Mouse (Mus musculus) gastrocnemius, postnatal 36 days (tissue): ENCODE data around the gene Amz1. TPM values are rescaled to one million over a fixed set of nuclear protein-coding genes. Genes with fewer than 3 reads are reported as not detected.

Experiments used
- DNase-seq, 2 experiments: peaks; one replicate each; pipeline ENCODE4 v3.0.0; 2022
- intact Hi-C: fragments of 180-260 bp; cut with DNase I; formaldehyde crosslinking; loops from one replicate; pipeline ENCODE4 v1.15.1; 2025
- total RNA-seq, 2 experiments: library from RNA; stranded (reverse); gene quantifications; 2 replicates each; pipeline ENCODE4 v1.2.3; 2021

The Amz1 gene
- total RNA-seq, 2 experiments from 2014 or later, result 0.22 to 0.38 TPM

GRCm38 (mm10) chr5:140795176-140795575 is 71.2 kb downstream of the Amz1 start:
- intact Hi-C loops, result no loop called here
- no peak for DNase-seq

DNA sequence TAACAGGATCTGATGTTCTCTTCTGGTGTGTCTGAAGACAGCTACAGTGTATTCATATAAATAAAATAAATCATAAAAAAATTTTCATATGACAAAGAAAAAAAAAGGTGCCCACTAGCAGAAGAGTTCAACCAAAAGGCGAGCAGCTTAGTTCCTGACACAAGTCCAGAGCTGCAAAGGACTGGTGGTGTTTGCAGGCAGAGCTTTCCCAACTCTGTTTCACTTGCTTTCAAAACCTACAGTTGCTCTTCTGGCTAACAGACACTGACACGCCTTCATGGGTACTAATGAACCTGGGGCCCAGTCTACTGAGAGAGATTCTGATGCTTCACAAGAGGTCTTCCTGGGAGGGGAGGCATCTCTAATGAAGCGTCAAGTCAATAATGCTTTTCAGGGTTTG is 72.1 kb downstream of the Amz1 start:
- no peak for DNase-seq
- intact Hi-C loops, result no loop called here

- intact Hi-C loops, result no loop called here
- DNase-seq, result peak; percentile 35
Measured at GRCm38 (mm10) chr5:140798158-140798557, 74.2 kb downstream of the Amz1 start.

DNA sequence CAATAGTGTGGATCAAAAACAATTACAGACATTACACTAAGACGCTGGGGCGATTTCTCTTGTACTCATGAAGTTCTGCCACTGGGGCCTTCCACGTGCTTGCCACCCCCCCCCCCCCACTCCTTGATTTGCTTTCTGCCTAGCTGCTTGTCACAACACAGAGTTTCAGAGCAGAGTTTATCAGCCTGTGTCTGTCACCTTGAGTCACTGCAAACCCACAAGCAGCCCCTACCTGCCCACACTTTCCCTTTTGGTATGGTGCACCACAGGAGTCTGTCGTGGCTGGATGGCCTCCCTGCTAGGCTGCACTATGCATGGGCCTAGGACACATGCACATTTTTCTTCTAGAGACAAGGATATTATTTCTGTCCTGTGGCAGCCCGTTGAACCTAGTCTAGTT is 74.8 kb downstream of the Amz1 start:
- no peak for DNase-seq
- intact Hi-C loops, result no loop called here

GRCm38 (mm10) chr5:140799190-140799589 is 75.3 kb downstream of the Amz1 start:
- no peak for DNase-seq
- intact Hi-C loops, result no loop called here

DNA sequence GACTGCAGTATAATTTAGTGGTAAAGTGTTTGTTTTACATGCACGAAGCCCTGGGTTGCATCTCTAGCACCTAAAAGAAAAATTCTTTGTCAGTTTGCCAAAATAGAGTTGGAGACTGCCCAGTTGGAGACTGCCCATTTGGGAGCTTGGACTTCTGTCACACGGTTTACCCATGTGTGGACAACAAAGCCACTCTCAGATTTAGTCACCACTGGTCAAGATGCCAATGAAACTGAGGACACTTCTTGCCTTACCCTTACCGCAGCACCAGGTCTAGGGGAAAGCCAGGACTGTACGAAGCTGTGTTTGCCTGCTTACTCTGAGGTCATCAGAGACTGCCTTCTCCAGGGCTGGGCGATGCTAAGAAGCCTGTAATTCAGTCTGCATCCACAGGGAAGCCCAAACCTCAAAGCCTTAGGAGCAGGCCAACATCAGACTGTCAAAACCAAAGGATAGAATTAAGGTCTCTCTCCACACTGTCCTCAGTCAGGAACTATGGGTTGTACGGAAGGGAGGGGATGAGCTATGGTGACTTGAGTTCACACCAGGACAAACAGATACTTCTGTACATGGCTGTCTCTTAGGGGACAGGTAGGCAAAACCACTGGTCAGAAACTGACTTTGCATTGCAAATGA is 76.5 kb downstream of the Amz1 start:
- intact Hi-C loops, result no loop called here
- DNase-seq, result no peak

DNA sequence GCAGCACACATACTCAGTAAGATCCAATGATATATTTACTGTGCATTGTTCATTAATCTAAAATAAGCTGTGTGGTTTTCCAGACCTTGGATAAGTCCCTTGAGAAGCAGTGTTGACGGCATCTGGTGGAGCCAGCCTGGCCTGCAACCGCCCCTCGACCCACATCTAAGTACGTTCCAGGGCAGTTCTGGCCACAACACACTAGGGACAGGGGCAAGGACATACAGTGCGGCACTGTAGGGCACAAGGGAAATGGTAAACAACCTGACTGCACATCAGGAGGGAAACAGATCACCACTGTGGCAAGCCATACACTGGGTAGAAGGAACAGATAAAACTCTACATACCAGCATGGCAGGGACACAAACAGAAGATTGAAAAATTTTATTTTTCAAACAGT is 77.9 kb downstream of the Amz1 start:
- intact Hi-C loops, result no loop called here
- no peak for DNase-seq

GRCm38 (mm10) chr5:140806252-140806651 is 82.3 kb downstream of the Amz1 start:
- intact Hi-C loops, result no loop called here
- no peak for DNase-seq

DNA sequence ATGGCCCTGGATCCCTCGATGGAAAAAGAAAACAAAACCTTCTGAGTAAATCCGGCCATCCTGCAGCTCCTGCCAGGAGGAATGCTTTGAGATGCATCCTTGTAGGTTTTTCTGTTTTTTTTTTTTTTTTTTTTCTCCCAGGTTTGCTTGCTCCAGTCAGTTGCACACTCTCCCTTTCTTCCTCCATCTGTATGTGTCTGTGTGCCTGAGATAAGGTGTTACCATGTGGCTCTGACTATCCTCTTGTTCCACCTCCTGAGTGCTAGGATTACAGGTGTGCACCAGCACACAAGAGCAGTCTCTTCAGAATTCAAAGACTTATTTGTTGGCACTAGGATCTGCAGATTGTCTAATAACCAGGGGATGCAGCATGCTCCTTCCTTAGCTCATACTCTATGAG is 83.0 kb downstream of the Amz1 start:
- no peak for DNase-seq
- intact Hi-C loops, result no loop called here

Other genes with a start within 250 kb of the Amz1 start
- gene Chst12, start 218.6 kb upstream of the Amz1 start, total RNA-seq, result 1 to 10 TPM; 4.1 to 5.6 TPM
- not detected for gene Grifin, start 159.1 kb upstream of the Amz1 start, total RNA-seq
- gene Lfng, start 116.8 kb upstream of the Amz1 start, total RNA-seq, result 1 to 10 TPM; 3.5 to 3.8 TPM
- 1 to 10 TPM; 4.6 to 5.2 TPM for gene Ttyh3, start 75.1 kb upstream of the Amz1 start, total RNA-seq
- gene Iqce, start 21.7 kb upstream of the Amz1 start, total RNA-seq, result 1 to 10 TPM; 2.6 to 3.1 TPM
- 1 to 10 TPM; 4.6 to 5.1 TPM for gene Brat1, start 19.1 kb upstream of the Amz1 start, total RNA-seq
- 10 to 100 TPM; 23.1 to 26.4 TPM for gene Gna12, start 106.3 kb downstream of the Amz1 start, total RNA-seq